Mouse (Mus musculus) ES-Bruce4 (cell line): Measurements from ENCODE around the gene Cdh12.
"Not testable (repeated sequence)": the region's sequence is repeated elsewhere in the genome, so short reads cannot be mapped to it uniquely, and the experiment has no call there.

ENCODE experiments used
- CTCF ChIP-seq: IDR thresholded peaks from one replicate; pipeline ENCODE4 v1.8.1; 2011; ENCODE audit warnings: low read depth, low read length
- EP300 ChIP-seq: IDR thresholded peaks from 2 replicates; pipeline ENCODE4 v1.6.1; 2011; ENCODE audit warnings: low read depth, low read length; ENCODE audit not compliant: insufficient read depth

- not testable (repeated sequence) for TF ChIP-seq EP300, CTCF
These were observed 942.4 kb downstream of the Cdh12 start for GRCm38 (mm10) chr15:21391442-21391841.
